Mouse (Mus musculus) layer of hippocampus, adult 6 months (tissue): ENCODE data around the gene Nlrp6. TPM values are rescaled to one million over a fixed set of nuclear protein-coding genes. Genes with fewer than 3 reads are reported as not detected.

Experiments
- long read RNA-seq, 2 experiments: library from polyadenylated mRNA; unstranded; transcript quantifications; one replicate each; pipeline ENCODE4 v2.0.0; 2019 to 2020
- polyA plus RNA-seq: library from polyadenylated mRNA; unstranded; fragments of <200 nt; fragmentation: Nextera tagmentation; gene quantifications from 2 replicates; pipeline ENCODE4 v1.2.3, GENCODE M21; 2021

Nlrp6 gene
- polyA plus RNA-seq, result 0.16 and 0.31 TPM in 2 replicates
- long read RNA-seq, experiment 1, result 0 reads
- long read RNA-seq, experiment 2, partial matches to known transcripts, result 7 of 7 reads
- long read RNA-seq, experiment 2, other reads (novel, unspliced or antisense), result 0 of 7 reads

GRCm38 (mm10) chr7:140920418-140921029 is at the start of gene Nlrp6:
Gene Nlrp6, plus strand, starts transcription at chr7:140920902.

GRCm38 (mm10) chr7:140881696-140882468 is 38.8 kb upstream of the Nlrp6 start, which contains the start of the genes Psmd13 and Sirt3:
Gene Psmd13, plus strand, starts transcription at chr7:140881968.
Gene Sirt3, minus strand, starts transcription at chr7:140882309.

DNA sequence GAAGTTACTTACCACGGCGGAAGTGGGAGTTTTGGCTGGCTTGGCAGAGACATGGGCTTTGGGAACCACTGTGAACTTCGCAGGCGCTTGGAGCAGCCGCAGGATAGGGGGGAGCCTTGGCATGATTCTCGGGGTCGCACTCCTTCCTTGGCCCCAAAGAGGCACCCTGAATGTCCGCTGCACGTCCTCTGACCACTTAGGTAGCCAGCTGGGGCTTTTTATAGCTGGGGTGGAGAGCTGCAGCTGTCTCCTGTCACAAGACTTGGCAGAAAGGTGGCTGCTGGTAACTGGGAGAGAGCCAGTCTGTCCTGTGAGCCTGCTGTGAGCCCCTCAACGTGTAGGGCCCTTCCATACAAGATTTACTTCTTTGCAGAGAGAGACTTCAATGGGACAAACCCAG is 20.5 kb upstream of the Nlrp6 start, which contains the start of gene Cox8b:
Gene Cox8b (minus strand): TSS at position 227 of the 400 bp plus-strand sequence.

DNA sequence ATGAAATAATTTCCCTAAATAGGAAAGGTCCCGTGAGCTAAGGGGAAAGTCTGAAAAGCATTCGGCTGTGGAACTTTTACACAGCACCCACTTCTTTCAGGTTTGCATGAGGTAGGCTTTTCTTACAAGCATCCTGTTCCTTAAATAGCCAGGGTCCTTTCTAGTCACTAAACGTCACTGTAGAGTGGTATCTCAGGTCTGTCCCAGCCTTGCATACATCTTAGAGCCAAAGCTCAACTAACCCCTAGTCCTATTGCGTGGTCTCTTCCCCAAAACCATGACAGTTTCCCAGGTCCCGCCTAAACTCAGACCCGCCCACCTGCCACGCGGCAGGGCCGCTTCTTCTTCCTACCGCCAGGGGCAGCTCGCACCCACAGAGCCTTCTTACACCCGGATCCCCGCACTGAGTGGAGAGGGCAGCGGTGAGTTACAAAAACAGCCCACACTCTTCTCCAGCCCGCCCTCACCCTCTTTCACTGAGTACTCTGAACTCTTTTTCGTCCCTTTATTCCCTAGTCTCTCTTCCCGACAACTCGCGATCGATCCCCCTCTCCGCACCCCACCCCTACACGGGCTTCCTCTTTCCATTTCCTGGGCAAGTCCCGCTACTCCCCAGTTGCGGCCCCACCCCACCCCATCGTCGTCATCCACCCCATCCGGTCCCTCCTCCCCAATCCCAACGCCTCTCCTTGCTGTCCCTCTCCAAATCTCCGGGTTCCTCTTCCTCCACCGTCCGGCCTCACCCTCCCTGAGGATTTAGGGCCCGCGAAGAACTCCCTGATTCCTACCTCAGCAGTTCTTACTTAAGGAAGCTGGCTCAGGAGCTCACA is 20.7 kb downstream of the Nlrp6 start, which contains the start of gene Pgghg:
Gene Pgghg (plus strand): TSS at position 170 of the 830 bp plus-strand sequence.

GRCm38 (mm10) chr7:140949824-140950530 is 29.3 kb downstream of the Nlrp6 start, which contains the start of gene Ifitm5:
Gene Ifitm5, minus strand, starts transcription at chr7:140950291.

GRCm38 (mm10) chr7:140955758-140956555 is 35.3 kb downstream of the Nlrp6 start, which contains the start of the genes Gm45717 and Ifitm2:
Gene Gm45717, minus strand, starts transcription at chr7:140955937.
Gene Ifitm2, minus strand, starts transcription at chr7:140955987.

GRCm38 (mm10) chr7:140966921-140967320 is 46.2 kb downstream of the Nlrp6 start, which contains the start of gene Ifitm1:
Gene Ifitm1, plus strand, starts transcription at chr7:140967221.

Other genes with a start within 250 kb of the Nlrp6 start
- not detected in 2 replicates for gene Olfr45, start 239.0 kb upstream of the Nlrp6 start, polyA plus RNA-seq
- gene Olfr541, start 223.6 kb upstream of the Nlrp6 start, polyA plus RNA-seq, result not detected in 2 replicates
- 0.65 and 1.8 TPM in 2 replicates for gene Cyp2e1, start 157.2 kb upstream of the Nlrp6 start, polyA plus RNA-seq
- 0.24 and 0.28 TPM in 2 replicates for gene Syce1, start 133.1 kb upstream of the Nlrp6 start, polyA plus RNA-seq
- gene Zfp941, start 98.7 kb upstream of the Nlrp6 start, polyA plus RNA-seq, result 7.7 and 10.6 TPM in 2 replicates
- gene Urah, start 85.9 kb upstream of the Nlrp6 start, polyA plus RNA-seq, result 2.4 and 3.5 TPM in 2 replicates
- 0.82 TPM in 1 of 2 replicates, not detected in the other for gene Scgb1c1, start 75.4 kb upstream of the Nlrp6 start, polyA plus RNA-seq
- gene Odf3, start 73.1 kb upstream of the Nlrp6 start, polyA plus RNA-seq, result not detected in 2 replicates
- 3.0 TPM in 1 of 2 replicates, not detected in the other for gene Gm45785, start 64.6 kb upstream of the Nlrp6 start, polyA plus RNA-seq
- gene Ric8a, start 63.9 kb upstream of the Nlrp6 start, polyA plus RNA-seq, result 52.9 and 59.6 TPM in 2 replicates
- 72.6 and 88.5 TPM in 2 replicates for gene Bet1l, start 63.3 kb upstream of the Nlrp6 start, polyA plus RNA-seq
- 96.9 and 105 TPM in 2 replicates for gene Psmd13, start 38.9 kb upstream of the Nlrp6 start, polyA plus RNA-seq
- gene Sirt3, start 38.6 kb upstream of the Nlrp6 start, polyA plus RNA-seq, result 114 and 117 TPM in 2 replicates
- 2.6 and 126 TPM in 2 replicates for gene Cox8b, start 20.5 kb upstream of the Nlrp6 start, polyA plus RNA-seq
- 1.6 and 2.2 TPM in 2 replicates for gene Pgghg, start 20.5 kb downstream of the Nlrp6 start, polyA plus RNA-seq
- not detected in 2 replicates for gene Ifitm5, start 29.4 kb downstream of the Nlrp6 start, polyA plus RNA-seq
- not detected in 2 replicates for gene Gm45717, start 35.0 kb downstream of the Nlrp6 start, polyA plus RNA-seq
- 51.2 and 53.5 TPM in 2 replicates for gene Ifitm2, start 35.1 kb downstream of the Nlrp6 start, polyA plus RNA-seq
- gene Ifitm1, start 46.3 kb downstream of the Nlrp6 start, polyA plus RNA-seq, result 4.4 and 5.5 TPM in 2 replicates
- 59.4 and 78.8 TPM in 2 replicates for gene Ifitm3, start 89.9 kb downstream of the Nlrp6 start, polyA plus RNA-seq
- 0.31 TPM in 1 of 2 replicates, not detected in the other for gene Ifitm6, start 97.0 kb downstream of the Nlrp6 start, polyA plus RNA-seq
- not detected in 2 replicates for gene Gm17387, start 108.2 kb downstream of the Nlrp6 start, polyA plus RNA-seq
- gene B4galnt4, start 140.2 kb downstream of the Nlrp6 start, polyA plus RNA-seq, result 16.5 and 19.8 TPM in 2 replicates
- gene Pkp3, start 157.3 kb downstream of the Nlrp6 start, polyA plus RNA-seq, result 0.25 and 0.46 TPM in 2 replicates
- 1.5 and 1.6 TPM in 2 replicates for gene Sigirr, start 179.7 kb downstream of the Nlrp6 start, polyA plus RNA-seq
- 0.04 TPM in 1 of 2 replicates, not detected in the other for gene Ano9, start 196.9 kb downstream of the Nlrp6 start, polyA plus RNA-seq
- 38.2 and 41.7 TPM in 2 replicates for gene Ptdss2, start 201.5 kb downstream of the Nlrp6 start, polyA plus RNA-seq